Mouse (Mus musculus) embryonic fibroblast, embryonic 13.5 days (primary cell): ENCODE measurements around the gene Dusp21.

Experiments used
- CTCF ChIP-seq: IDR thresholded peaks from 2 replicates; pipeline ENCODE4 v1.5.1; 2011; ENCODE audit warnings: mild to moderate bottlenecking, control low read depth, low read length, moderate library complexity, borderline replicate concordance; ENCODE audit not compliant: insufficient read depth
- POLR2A ChIP-seq: IDR thresholded peaks from 2 replicates; pipeline ENCODE4 v1.6.1; 2011; ENCODE audit warnings: low read depth, mild to moderate bottlenecking, control low read depth, low read length, moderate library complexity

DNA sequence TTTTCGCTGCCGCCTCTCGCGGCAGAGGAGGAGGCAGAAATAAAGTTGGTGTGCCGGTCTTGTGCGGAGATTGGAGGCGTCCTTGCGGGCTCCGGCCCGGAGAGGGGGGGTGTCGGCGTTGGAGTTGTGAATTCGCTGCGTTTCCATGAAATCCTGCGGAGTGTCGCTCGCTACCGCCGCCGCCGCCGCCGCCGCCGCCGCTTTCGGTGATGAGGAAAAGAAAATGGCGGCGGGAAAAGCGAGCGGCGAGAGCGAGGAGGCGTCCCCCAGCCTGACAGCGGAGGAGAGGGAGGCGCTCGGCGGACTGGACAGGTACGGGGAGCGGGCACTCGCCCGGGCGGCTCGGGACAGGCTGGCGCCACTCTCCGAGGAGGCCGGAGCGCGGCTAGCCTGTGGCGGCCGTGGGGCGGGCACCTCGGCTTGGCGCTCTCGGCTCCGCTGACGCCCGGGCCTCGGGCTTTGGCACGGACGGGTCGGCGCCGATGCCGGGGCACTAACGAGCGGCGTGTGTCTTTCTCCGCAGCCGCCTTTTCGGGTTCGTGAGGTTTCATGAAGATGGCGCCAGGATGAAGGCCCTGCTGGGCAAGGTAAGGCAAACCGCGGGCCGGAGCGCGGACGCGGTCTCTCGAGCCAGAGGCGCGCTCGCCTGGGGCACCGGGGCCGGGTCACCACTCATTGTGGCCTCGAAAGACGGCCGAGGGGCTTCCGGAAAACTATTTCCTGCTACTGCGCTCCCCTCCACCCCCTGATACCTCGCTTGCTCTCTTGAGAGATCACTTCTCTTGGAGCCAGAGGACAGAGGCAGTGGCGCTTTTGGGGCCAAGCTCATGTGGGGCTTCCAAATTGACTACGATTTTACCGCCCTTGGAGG lies 17.4 kb downstream of the Dusp21 start:
- TF ChIP-seq CTCF (no peak), POLR2A (no peak)
